Mouse (Mus musculus) kidney, adult 2 months (tissue): Measurements from ENCODE around the gene Sorcs1.

Source experiments
- CTCF ChIP-seq: fragments of 200-500 bp; conservative IDR thresholded peaks from 2 replicates; pipeline ENCODE4 v1.5.1; 2011; ENCODE audit warnings: low read depth, mild to moderate bottlenecking, control low read depth, low read length, moderate library complexity, mixed read lengths; ENCODE audit not compliant: insufficient read depth, insufficient read length
- POLR2A ChIP-seq: fragments of 200-500 bp; IDR thresholded peaks from one replicate; pipeline ENCODE4 v1.6.1; 2011; ENCODE audit warnings: low read depth, low read length, control low read depth

DNA sequence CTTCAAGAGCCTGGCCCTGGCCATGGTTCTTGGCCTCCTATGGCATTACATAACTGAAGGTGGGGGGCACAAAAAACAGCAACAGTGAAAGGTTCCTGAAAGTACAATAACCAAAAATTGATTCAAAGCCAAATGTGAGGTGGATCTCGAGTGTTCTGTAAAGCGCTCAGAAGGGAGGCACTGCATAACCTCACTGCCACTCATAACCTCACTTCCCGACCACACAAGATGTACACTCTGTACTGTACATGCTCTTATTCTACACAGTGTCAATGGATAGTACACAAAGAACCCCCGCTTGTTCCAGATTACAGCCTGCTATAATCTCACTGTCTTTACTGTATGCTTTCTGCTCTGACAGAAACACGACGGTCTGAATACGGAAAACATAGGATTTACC is 384.2 kb downstream of the Sorcs1 start:
- no peak for TF ChIP-seq CTCF
- TF ChIP-seq POLR2A = no peak
